Mouse (Mus musculus) olfactory bulb, adult 2 months (tissue): ENCODE measurements around the gene Trim50.

ENCODE experiments used
- CTCF ChIP-seq: fragments of 200-500 bp; IDR thresholded peaks from 2 replicates; pipeline ENCODE4 v1.5.1; 2012; ENCODE audit warnings: low read depth, mild to moderate bottlenecking, low read length, moderate library complexity; ENCODE audit not compliant: insufficient read depth
- POLR2A ChIP-seq: fragments of 200-500 bp; IDR thresholded peaks from 2 replicates; pipeline ENCODE4 v1.6.1; 2012; ENCODE audit warnings: mild to moderate bottlenecking, low read depth, low read length, moderate library complexity; ENCODE audit not compliant: insufficient read depth

DNA sequence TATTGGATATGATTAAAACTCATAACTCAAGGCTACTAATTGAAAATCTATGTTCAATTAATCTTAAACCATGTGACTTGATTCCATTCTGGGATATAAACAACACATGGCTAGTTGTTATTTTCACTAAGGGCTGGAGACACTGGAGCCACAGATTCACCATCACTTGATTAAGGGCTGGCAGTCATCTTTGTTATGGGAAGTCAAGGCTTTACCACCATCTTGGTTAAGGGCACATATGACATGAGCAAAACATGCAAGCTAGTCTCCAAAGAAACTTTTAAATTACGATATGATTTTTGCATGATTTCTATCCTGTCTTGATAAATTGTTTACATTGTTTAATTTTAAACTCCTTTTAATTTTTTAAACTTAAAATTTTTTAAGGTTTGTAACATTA is 30.9 kb upstream of the Trim50 start:
- TF ChIP-seq CTCF, result no peak
- TF ChIP-seq POLR2A, result no peak
